Mouse (Mus musculus) stomach, postnatal 0 days (tissue): ENCODE results near the gene Tmem80.

Experiments
- CTCF ChIP-seq: IDR thresholded peaks from 2 replicates; pipeline ENCODE4 v1.5.1; 2016; ENCODE audit warnings: antibody characterized with exemption, low read depth, mild to moderate bottlenecking, moderate library complexity
- EP300 ChIP-seq: optimal IDR thresholded peaks from 2 replicates; pipeline ENCODE3; 2016; ENCODE audit warnings: antibody characterized with exemption

DNA sequence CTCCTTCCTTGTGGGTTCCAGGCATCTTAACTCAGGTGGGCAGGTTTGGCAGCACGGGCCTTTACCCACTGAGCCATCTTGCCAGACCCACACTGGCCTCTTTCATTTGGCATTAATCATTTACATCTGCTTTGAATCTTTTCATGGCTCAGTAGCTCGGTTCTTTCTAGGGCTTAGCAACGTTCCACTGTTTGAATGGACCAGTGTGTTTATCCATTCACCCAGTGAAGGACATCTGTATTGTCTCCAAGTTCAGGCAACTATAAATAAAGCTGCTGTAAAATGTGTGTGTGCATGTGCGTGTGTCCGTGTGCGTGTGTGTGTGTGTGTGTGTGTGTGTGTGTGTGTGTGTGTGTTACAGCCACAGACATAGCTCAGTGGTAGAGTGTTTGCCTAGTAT lies 46.1 kb upstream of the Tmem80 start:
- TF ChIP-seq CTCF (no peak), EP300 (no peak)
